Mouse (Mus musculus): ENCODE results near the gene Gm7714. TPM values are rescaled to one million over a fixed set of nuclear protein-coding genes. Genes with fewer than 3 reads are reported as not detected.
"Not testable (repeated sequence)": the region's sequence is repeated elsewhere in the genome, so short reads cannot be mapped to it uniquely, and the experiment has no call there.

The Gm7714 gene
- not detected in 2 replicates for polyA plus RNA-seq (2014; fragmentation: Nextera tagmentation; extraction: Ambion mirVana)

GRCm38 (mm10) chr5:88268619-88269018, at the start of gene Gm7714:
Gene Gm7714 (plus strand): TSS chr5:88268919.
- WGBS: 90% methylated on average over 1 of the region's 1 CpGs
- ATAC-seq (replicated peaks; ENCODE audit: low FRiP score): no peak
- no peaks in the 10 kb centered on the region for H3K9me3 ChIP-seq (ENCODE audit: control insufficient read depth, low read length)
- no peak within 1 kb of the TSS for H3K4me2 ChIP-seq (ENCODE audit: low read depth, low read length, severe bottlenecking)
- DNase-seq (ENCODE audit: low spot score): no peak
- H3K36me3 ChIP-seq (ENCODE audit: control insufficient read depth, insufficient read depth, low read length): no peaks in the 10 kb centered on the region
- no peaks in the 10 kb centered on the region for H3K27me3 ChIP-seq (ENCODE audit: control insufficient read depth, insufficient read depth, low read length)
- H3K27ac ChIP-seq (ENCODE audit: low read depth, low read length): no peak within 1 kb of the TSS
- no peak within 1 kb of the TSS for H3K9ac ChIP-seq (ENCODE audit: low read length)
- no peak within 1 kb of the TSS for H3K4me3 ChIP-seq (ENCODE audit: low read depth, low read length)
- no peaks in the 10 kb centered on the region for H3K4me1 ChIP-seq (replicated peaks; ENCODE audit: control insufficient read depth, insufficient read depth, low read length)

GRCm38 (mm10) chr5:88256475-88256874, 12.2 kb upstream of the Gm7714 start:
- ATAC-seq (replicated peaks; ENCODE audit: low FRiP score): no peak
- no peaks in the 10 kb centered on the region for H3K36me3 ChIP-seq (ENCODE audit: control insufficient read depth, insufficient read depth, low read length)

GRCm38 (mm10) chr5:88311307-88311706, 42.6 kb downstream of the Gm7714 start:
- not testable (repeated sequence) for H3K27ac ChIP-seq (ENCODE audit: low read depth, low read length); H3K9ac ChIP-seq (ENCODE audit: low read length); H3K36me3 ChIP-seq (ENCODE audit: control insufficient read depth, insufficient read depth, low read length); H3K4me1 ChIP-seq (replicated peaks; ENCODE audit: control insufficient read depth, insufficient read depth, low read length); H3K4me2 ChIP-seq (ENCODE audit: low read depth, low read length, severe bottlenecking); H3K27me3 ChIP-seq (ENCODE audit: control insufficient read depth, insufficient read depth, low read length); H3K9me3 ChIP-seq (ENCODE audit: control insufficient read depth, low read length); ATAC-seq (replicated peaks; ENCODE audit: low FRiP score); DNase-seq (ENCODE audit: low spot score); H3K4me3 ChIP-seq (ENCODE audit: low read depth, low read length)
- WGBS: 56% methylated on average over 3 of the region's 3 CpGs

More at GRCm38 (mm10) chr5:88256475-88256874, 12.2 kb upstream of the Gm7714 start:
- Histone ChIP-seq H3K4me1 (replicated peaks; ENCODE audit: control insufficient read depth, insufficient read depth, low read length) (no peaks in the 10 kb centered on the region), H3K27me3 (ENCODE audit: control insufficient read depth, insufficient read depth, low read length) (no peaks in the 10 kb centered on the region), H3K9me3 (ENCODE audit: control insufficient read depth, low read length) (no peaks in the 10 kb centered on the region), H3K4me3 (ENCODE audit: low read depth, low read length) (no peak overlapping the region), H3K27ac (ENCODE audit: low read depth, low read length) (no peak overlapping the region), H3K9ac (ENCODE audit: low read length) (no peak overlapping the region), H3K4me2 (ENCODE audit: low read depth, low read length, severe bottlenecking) (no peak overlapping the region)
- WGBS: 82% methylated on average over 1 of the region's 1 CpGs
- no peak for DNase-seq (ENCODE audit: low spot score)

DNA sequence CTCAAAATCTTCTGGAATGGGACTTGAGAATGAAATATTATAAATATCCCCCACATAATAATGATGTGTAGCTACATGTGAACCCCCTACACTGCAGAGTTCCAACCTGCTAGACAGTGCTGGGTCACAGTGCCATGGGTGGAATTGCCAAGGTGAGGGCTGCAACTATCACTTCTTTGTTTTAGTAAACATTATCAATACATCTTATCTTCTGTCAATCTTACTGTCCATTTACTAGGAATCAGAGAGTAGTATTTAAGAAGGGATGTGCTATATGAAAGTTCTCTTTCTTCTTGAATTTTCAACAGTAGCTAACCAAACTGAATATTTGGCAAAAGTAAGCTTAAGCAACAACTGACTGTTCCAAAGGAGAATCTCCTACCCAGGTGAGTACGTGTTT, 48.3 kb downstream of the Gm7714 start, which contains the start of gene Prol1:
Prol1 (plus strand) TSS at position 301 of the 400 bp plus-strand sequence.
- H3K27ac ChIP-seq (ENCODE audit: low read depth, low read length): no peak within 1 kb of the TSS
- no peak for DNase-seq (ENCODE audit: low spot score)
- no peaks in the 10 kb centered on the region for H3K27me3 ChIP-seq (ENCODE audit: control insufficient read depth, insufficient read depth, low read length)
- no peak for ATAC-seq (replicated peaks; ENCODE audit: low FRiP score)
- no peak within 1 kb of the TSS for H3K4me2 ChIP-seq (ENCODE audit: low read depth, low read length, severe bottlenecking)
- no peaks in the 10 kb centered on the region for H3K4me1 ChIP-seq (replicated peaks; ENCODE audit: control insufficient read depth, insufficient read depth, low read length)
- H3K9ac ChIP-seq (ENCODE audit: low read length): no peak within 1 kb of the TSS
- H3K36me3 ChIP-seq (ENCODE audit: control insufficient read depth, insufficient read depth, low read length): no peaks in the 10 kb centered on the region
- 95% methylated on average over 1 of the region's 1 CpGs for WGBS
- H3K9me3 ChIP-seq (ENCODE audit: control insufficient read depth, low read length): no peaks in the 10 kb centered on the region
- no peak within 1 kb of the TSS for H3K4me3 ChIP-seq (ENCODE audit: low read depth, low read length)

Other genes with a start within 250 kb of the Gm7714 start
- not detected in 2 replicates for gene Smr2, start 182.4 kb upstream of the Gm7714 start, polyA plus RNA-seq (2014; fragmentation: Nextera tagmentation; extraction: Ambion mirVana)
- gene Gm11116, start 157.4 kb upstream of the Gm7714 start, polyA plus RNA-seq (2014; fragmentation: Nextera tagmentation; extraction: Ambion mirVana): not detected in 2 replicates
- gene Gm11115, start 114.8 kb upstream of the Gm7714 start, polyA plus RNA-seq (2014; fragmentation: Nextera tagmentation; extraction: Ambion mirVana): not detected in 2 replicates
- not detected in 2 replicates for gene Prol1, start 48.4 kb downstream of the Gm7714 start, polyA plus RNA-seq (2014; fragmentation: Nextera tagmentation; extraction: Ambion mirVana)
- gene Amtn, start 107.2 kb downstream of the Gm7714 start, polyA plus RNA-seq (2014; fragmentation: Nextera tagmentation; extraction: Ambion mirVana): not detected in 2 replicates
- gene Ambn, start 187.1 kb downstream of the Gm7714 start, polyA plus RNA-seq (2014; fragmentation: Nextera tagmentation; extraction: Ambion mirVana): not detected in 2 replicates
- not detected in 2 replicates for gene Enam, start 219.1 kb downstream of the Gm7714 start, polyA plus RNA-seq (2014; fragmentation: Nextera tagmentation; extraction: Ambion mirVana)